Mouse (Mus musculus) urinary bladder, postnatal 25 days (tissue): ENCODE measurements around the gene Insyn1.

ENCODE experiments used
- DNase-seq: peaks from one replicate; pipeline ENCODE4 v3.0.0; 2022; ENCODE audit warnings: low spot score

The Insyn1 gene

DNA sequence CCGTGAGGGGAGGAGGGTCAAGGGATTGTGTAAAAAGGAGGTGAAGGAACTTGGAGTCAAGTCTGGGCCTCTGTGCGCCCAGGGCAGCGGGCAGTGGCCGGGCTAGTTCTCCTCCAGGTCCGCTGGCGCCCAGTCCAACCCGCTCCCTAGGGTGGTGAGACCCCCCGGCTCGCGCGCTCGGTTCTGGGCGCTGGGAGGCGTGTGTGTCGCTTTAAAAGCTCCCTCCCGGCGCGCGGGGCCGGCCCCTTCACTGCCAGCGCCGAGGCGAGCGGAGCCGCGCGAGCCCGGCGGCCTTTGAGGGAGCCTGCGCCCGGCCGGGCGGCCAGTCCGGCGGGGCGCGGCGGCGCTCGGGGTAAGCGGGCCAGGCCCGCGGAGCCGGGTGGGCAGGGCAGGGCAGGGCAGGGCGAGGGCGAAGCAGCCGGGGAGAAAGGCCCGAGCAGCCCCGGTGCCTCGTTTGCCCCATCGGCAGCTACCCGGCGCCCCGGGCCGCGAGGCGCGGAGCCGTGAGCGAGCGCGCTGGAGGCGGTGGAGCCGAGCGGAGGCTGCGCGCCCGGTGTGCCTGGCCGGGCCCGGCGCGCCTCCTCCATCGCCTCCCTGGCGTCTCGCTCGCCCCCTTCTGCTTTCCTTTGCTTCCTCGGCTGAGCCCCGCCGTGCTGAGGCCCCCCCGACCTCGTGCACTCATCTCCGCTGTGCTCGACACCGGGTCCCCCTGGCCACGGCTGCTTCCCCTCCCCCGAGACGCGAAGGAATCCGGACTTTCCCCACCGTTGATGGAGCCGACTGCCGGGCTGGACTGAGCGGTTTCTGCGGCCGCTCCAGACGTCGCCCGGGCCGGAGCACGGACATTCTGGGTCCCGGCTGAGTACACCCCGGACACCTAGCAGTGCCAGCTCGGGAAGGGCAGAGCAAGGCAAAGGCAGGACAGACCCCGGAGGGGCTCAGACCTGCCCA, at the start of gene Insyn1:
Gene Insyn1 (plus strand): TSS at position 753 of the 951 bp plus-strand sequence.
- peak; percentile 40 for DNase-seq

DNA sequence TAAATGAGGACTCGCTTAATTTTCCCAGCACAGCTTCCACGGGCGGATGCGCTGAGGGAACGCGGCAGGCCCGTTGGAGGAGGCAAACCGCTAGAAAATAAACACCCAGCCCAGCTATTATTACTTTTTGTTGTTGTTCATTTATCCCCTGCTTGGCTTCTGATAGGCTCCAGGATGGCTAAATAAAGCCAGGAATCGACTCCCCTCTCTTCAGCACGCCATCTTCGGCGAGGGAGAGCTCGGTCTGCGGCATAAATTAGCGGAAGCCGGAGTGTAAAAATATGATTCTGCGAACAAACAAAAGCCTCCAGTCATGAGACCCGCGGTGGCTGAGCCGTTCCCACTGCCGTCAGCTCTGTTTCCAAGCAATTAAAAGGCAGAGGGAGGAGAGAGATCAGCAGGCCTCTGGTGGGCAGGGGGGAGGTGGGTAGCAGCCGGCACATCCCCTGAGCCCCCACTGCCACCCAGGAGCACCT, 49.4 kb upstream of the Insyn1 start:
- no peak for DNase-seq

DNA sequence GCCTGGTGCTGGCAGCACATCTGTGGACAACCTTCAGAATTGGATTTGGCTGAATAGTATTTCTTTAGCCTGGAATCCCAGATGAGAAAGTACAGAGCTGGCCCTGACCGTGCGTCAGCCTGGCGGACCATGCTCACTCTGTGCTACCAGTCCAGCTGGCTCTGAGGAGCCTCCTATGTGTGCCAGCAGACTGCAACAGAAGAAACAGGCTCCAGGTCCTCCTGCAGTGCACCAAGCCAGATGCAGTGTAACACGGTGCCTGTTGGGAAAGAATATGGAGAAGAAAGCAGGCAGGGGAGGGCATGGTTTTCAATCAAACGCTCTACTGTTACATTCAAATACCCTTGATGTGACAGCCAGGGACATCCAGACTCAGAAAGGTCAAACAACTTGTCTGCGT, 48.3 kb upstream of the Insyn1 start:
- DNase-seq: no peak

- no peak for DNase-seq
These were observed 47.8 kb upstream of the Insyn1 start for GRCm38 (mm10) chr9:58440614-58441013.

DNA sequence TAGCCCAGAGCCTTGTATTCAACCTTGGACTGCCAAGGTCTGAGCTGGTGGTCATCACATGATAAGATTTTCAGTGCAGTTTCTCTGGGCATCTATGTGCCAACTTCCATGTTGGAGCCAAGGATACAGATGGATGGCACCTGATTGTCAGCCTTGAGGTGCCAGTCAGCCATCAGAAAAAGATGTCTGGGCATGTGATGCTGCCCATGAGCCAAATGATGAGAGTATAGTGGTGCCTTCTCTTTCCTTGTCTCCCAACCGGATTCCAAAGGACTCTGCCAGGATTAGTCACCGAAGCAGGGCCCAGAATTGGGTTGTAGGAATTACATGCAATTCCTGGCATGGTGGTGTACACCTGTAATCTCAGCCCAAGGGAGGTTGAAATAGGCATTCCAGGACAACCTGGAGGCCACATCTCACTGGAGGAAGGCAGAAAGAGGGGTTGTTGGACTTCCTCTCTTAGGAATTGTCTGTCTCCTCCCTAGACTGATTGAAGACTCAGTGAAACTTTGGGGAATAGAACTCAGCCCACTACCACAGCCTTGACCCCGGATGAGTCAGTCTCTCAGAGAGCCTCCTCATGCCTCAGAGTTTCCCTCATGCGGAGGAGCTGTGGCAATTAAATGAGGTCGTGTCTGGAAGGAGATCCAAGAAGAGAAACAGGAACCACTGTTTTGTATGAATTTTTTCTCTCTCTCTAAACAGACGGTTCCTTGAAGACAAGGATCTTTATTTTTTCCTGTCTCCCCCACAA, 46.9 kb upstream of the Insyn1 start:
- DNase-seq: no peak

DNA sequence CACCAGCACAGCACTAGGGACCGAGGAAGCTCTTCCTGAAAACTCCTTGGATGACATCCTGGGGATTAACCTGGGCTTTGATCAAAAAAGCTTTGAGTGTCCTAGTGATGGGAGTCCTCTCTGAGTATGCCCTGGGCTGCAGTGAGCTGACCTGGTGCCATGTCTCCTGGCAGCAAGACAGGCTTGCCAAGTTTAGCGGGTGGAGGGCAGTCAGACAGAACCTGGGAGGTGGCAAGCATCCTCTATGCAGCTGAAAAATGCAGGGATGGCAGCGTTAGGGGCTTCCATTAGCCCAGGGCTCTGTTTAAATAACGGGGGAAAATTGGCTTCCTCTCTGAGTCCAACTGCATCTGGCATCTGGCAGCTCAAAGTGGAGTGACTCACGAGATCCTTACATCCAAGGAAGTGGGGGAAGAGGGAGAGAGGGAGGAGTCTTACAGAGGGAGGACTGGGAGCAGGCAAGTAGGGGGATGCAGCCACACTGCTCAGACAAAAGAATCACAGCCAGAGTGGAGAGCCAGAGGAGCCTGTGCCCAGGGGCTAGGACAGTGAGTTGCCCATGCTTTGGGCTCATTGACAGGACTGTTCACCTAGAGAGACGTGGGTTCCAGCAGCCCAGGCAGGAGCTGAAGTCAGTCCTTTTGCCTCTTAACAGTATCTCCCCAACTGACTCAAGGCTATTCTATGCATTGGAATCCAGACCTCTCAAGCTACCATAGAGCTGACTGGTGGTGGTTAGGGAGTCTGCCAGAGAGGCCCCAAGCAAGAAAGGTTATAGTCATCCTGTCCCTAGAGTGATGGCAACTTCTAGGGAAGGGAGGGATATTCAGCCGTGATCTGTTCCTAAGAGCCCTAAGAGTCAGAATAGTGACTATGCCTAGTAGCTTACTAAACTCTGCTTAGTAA, 46.0 kb upstream of the Insyn1 start:
- no peak for DNase-seq

- no peak for DNase-seq
These were observed 45.3 kb upstream of the Insyn1 start for GRCm38 (mm10) chr9:58443061-58443460.

- no peak for DNase-seq
These were observed 41.6 kb upstream of the Insyn1 start for GRCm38 (mm10) chr9:58446829-58447228.

DNA sequence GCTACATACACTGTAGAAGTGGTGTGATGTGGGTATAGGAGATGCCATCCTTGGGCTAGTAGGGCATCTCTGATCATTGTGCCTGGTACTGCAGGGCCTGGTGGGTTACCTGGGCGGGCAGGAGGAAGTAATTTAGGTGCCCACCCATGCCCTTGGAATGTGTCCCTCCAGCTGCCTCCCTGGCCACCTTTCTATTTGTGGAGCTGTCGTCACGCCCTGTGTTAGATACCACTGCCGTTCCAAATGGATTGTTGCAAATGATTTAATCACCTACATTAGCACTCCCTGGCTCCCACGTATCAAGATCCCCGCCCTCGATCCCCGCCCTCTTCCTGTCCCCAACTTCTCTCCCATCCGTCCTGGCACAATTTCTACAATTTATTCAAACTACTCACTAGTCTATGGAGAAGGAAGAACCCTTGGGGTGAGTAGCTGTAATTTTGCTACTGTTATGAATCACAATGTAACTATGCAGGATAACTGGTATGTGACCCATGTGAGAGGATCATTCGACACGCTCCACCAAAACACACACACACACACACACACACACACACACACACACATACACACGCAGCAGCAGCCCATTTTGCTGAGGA, 40.3 kb upstream of the Insyn1 start:
- DNase-seq: no peak

DNA sequence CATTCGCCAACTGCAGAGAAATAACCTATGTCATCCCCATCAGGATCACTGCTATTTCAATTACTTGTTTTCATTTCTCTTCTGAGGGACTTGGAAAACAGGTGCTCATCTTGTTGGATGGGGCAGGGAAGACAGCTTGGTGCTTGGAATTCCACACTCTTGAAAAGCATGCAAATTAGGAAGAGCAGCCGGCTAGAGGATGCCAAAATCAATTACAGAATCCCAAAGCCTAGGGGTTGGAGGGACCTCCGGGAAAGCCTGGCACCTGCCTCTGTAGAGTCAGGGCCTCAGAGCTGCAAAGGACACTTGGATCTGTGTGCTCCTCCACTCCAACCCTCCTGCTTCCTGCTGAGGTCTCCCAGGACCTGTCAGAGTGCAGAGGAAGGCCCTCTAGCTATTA, 38.9 kb upstream of the Insyn1 start:
- no peak for DNase-seq

- no peak for DNase-seq
These were observed 34.5 kb upstream of the Insyn1 start for GRCm38 (mm10) chr9:58453791-58454378.

GRCm38 (mm10) chr9:58454886-58455285, 33.5 kb upstream of the Insyn1 start:
- no peak for DNase-seq

DNA sequence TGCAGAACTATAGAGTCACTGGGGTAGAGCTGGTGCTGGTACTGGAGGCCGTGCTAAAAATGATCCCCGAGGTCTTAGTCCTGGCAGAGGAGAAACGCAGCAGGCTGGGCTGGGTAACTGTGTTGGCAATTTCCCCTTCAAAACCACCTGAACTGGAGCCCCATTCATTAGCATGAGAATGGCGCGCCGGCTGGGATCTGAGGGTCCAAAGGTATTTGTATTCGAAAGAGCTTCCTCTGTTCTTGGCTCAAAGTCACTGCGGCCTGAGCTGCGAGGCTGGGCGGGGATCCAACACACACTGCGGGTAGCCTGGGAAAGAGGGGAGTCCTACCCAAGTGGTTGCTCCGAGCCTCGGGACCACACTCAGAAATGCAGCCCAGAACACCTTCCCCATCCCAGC, 32.6 kb upstream of the Insyn1 start:
- DNase-seq: no peak

DNA sequence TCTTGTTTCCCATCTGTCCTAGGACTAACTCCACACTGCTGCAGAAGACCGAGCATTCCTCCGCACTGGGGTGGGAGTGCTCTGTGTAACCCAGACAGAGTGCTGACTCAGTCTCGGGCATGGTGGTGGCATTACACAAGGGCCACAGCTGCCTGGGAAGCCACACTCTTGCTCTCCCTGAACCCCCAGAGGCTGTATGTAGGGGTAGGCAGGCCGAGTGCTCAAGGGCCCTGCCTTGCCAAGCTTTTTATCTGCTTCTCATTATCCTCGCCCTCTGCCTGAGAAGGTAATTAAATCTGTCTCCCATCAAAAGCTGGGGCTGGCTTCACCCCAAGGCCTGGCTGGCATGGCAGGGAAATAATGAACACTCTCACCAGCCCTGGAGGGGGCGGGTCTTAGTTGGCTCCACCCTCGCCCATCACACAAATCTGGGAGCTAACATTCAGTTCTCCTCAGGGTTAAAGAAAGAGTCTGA, 30.9 kb upstream of the Insyn1 start:
- DNase-seq: no peak

- DNase-seq: no peak
These were observed 30.1 kb upstream of the Insyn1 start for GRCm38 (mm10) chr9:58458341-58458740.

- DNase-seq: no peak
These were observed 29.4 kb upstream of the Insyn1 start for GRCm38 (mm10) chr9:58458856-58459553.

DNA sequence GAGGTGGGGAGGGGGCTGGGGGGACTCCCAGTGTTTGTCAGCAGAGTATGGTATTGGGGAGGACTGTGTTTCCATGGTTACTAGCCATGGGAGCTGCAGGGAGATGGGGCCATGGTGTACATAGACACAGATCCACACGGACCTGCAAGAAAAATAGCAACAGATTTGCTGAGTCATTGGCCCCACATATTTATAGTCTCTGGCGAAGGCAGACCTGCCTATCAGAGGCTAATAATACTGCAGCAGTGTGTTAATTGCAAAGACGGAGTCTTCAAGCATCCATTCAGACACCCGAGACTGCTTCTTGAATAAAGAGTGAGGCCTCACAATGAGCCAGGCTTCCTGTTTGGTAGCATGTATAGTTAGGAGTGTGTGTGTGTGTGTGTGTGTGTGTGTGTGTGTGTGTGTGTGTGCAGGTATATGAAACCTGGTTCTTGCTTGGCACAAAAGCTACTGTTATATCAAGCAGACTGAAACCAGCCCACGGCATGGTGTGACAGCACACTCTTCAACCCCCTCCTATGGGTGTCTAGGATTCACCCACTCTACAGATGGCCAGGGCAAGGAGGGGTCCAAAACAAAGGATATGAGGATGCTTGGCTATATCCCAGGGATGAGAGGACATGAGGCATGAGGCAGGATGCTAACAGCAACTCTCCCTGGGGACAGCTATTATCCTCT, 20.9 kb upstream of the Insyn1 start:
- DNase-seq: no peak

GRCm38 (mm10) chr9:58470466-58470865, 17.9 kb upstream of the Insyn1 start:
- DNase-seq: no peak

- no peak for DNase-seq
These were observed 15.1 kb upstream of the Insyn1 start for GRCm38 (mm10) chr9:58473211-58473815.
